Mouse (Mus musculus) cortical plate, adult 2 months (tissue): ENCODE measurements around the gene Lsm14b.

Experiments
- CTCF ChIP-seq: fragments of 200-500 bp; IDR thresholded peaks from 2 replicates; pipeline ENCODE4 v1.5.1; 2011; ENCODE audit warnings: mild to moderate bottlenecking, control low read depth, low read length; ENCODE audit not compliant: insufficient read depth; ENCODE audit errors: extremely low read depth
- POLR2A ChIP-seq: fragments of 200-500 bp; IDR thresholded peaks from 2 replicates; pipeline ENCODE4 v1.6.1; 2011; ENCODE audit warnings: mild to moderate bottlenecking, low read length, control low read depth; ENCODE audit not compliant: insufficient read depth; ENCODE audit errors: extremely low read depth

DNA sequence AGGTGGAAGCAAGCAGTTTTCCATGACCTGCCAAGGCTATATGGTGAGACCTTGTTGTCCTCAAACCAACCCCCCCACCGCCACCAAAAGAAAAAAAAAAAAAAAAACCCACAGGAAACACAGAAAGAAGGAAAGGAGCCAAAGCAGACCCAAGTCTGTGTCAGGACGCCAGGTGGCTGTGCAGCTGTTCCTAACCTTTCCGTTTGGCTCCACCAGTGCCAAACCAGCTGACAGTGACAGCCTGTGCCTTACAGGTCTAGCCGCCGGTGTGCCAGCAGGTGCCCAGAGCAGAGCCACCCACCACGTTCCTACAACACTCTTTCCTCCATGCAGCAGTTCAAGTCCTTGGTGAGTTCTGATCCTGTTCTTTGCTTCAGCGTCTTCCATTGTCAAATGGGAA, 48.1 kb downstream of the Lsm14b start:
- TF ChIP-seq CTCF: no peak
- TF ChIP-seq POLR2A: no peak
